Mouse (Mus musculus): ENCODE measurements around the gene Whamm. TPM values are rescaled to one million over a fixed set of nuclear protein-coding genes. Genes with fewer than 3 reads are reported as not detected.

The Whamm gene
- polyA plus RNA-seq, 1 experiment from 2014 or later, result 8.1 TPM

- DNase-seq (ENCODE audit: low spot score), result peak; percentile 55
- Histone ChIP-seq H3K4me2 (replicated peaks; ENCODE audit: low read depth, low read length) (peak overlapping the region; percentile 67), H3K27me3 (replicated peaks; ENCODE audit: insufficient read depth, low read length) (no peaks in the 10 kb centered on the region), H3K27ac (ENCODE audit: low read length) (peak overlapping the region; percentile 91; the same call in 1 of the 2 replicates), H3K4me1 (ENCODE audit: insufficient read depth, low read depth, low read length) (peaks cover 4% of the 10 kb centered on the region; the same call in 1 of the 2 replicates), H3K36me3 (ENCODE audit: insufficient read depth, low read length) (peaks cover 6% of the 10 kb centered on the region; the same call in 1 of the 2 replicates), H3K9ac (replicated peaks; ENCODE audit: low read depth) (0 out of 2 replicates have a peak overlapping the region, but pooled peaks have one; percentile 9), H3K4me3 (ENCODE audit: low read depth, low read length) (peak overlapping the region; percentile 91), H3K9me3 (ENCODE audit: low read length) (no peaks in the 10 kb centered on the region)
- TF ChIP-seq CTCF (IDR thresholded peaks at IDR 0.05) (no peak), EP300 (IDR thresholded peaks at IDR 0.05) (no peak)
- WGBS, result 43% methylated on average over 6 of the region's 6 CpGs
- no peak for ATAC-seq
Measured at GRCm38 (mm10) chr7:81572610-81573268, 1.7 kb downstream of the Whamm start.

DNA sequence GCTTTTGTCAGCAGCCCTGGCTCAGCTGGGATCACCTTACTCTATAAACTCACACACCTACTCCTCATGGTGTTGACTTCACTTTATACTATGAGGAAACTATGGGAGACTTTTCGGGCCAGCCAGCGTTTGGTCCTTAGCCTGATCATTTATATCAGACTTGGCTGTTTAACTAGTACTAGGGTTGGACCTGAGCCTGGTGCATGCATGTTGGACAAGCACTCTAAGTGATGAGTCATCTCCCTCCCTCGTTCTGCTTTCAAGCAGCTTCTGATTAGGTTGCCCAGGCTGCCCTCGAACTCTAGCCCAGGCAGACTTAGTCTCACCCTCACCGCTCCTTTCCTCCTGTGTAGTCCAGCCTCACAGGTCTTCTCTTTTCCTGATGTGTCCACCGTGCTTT is 2.3 kb downstream of the Whamm start:
- no peak for ATAC-seq
- Histone ChIP-seq H3K9me3 (ENCODE audit: low read length) (no peaks in the 10 kb centered on the region), H3K4me1 (ENCODE audit: insufficient read depth, low read depth, low read length) (peaks cover 4% of the 10 kb centered on the region; the same call in 1 of the 2 replicates), H3K27me3 (replicated peaks; ENCODE audit: insufficient read depth, low read length) (no peaks in the 10 kb centered on the region), H3K27ac (ENCODE audit: low read length) (no peak overlapping the region), H3K4me3 (ENCODE audit: low read depth, low read length) (no peak overlapping the region), H3K36me3 (ENCODE audit: insufficient read depth, low read length) (peaks cover 9% of the 10 kb centered on the region; the same call in 1 of the 2 replicates), H3K9ac (replicated peaks; ENCODE audit: low read depth) (no peak overlapping the region), H3K4me2 (replicated peaks; ENCODE audit: low read depth, low read length) (no peak overlapping the region)
- TF ChIP-seq CTCF (IDR thresholded peaks at IDR 0.05), result no peak
- no peak for TF ChIP-seq EP300 (IDR thresholded peaks at IDR 0.05)
- WGBS, result 53% methylated on average over 6 of the region's 6 CpGs
- DNase-seq (ENCODE audit: low spot score), result peak; percentile 69

DNA sequence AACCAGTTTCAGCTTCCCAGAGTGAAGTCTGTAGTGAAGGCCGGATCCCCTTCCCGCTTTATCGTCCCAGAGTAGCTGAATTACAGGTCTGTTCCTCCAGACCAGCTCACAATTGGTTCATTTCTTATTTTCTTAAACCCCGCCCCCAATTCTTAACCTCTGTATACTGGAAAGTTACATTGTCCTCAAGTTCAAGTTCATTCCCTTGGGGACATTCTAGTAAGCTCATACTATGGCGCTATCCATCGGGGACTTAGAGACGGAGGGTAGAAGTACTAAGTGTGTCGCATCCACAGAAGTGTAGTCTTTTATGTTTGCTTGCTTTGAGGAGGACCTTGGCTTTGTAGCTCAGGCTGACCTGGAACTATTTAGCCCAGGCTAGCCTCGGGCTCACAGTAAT is 2.8 kb downstream of the Whamm start:
- Histone ChIP-seq H3K4me2 (replicated peaks; ENCODE audit: low read depth, low read length) (no peak overlapping the region), H3K36me3 (ENCODE audit: insufficient read depth, low read length) (peaks cover 9% of the 10 kb centered on the region; the same call in 1 of the 2 replicates), H3K9ac (replicated peaks; ENCODE audit: low read depth) (no peak overlapping the region), H3K9me3 (ENCODE audit: low read length) (no peaks in the 10 kb centered on the region), H3K27me3 (replicated peaks; ENCODE audit: insufficient read depth, low read length) (no peaks in the 10 kb centered on the region), H3K4me3 (ENCODE audit: low read depth, low read length) (no peak overlapping the region), H3K27ac (ENCODE audit: low read length) (no peak overlapping the region), H3K4me1 (ENCODE audit: insufficient read depth, low read depth, low read length) (peaks cover 4% of the 10 kb centered on the region; the same call in 1 of the 2 replicates)
- WGBS, result 94% methylated on average over 9 of the region's 9 CpGs
- TF ChIP-seq CTCF (IDR thresholded peaks at IDR 0.05) (no peak), EP300 (IDR thresholded peaks at IDR 0.05) (no peak)
- DNase-seq (ENCODE audit: low spot score), result no peak
- no peak for ATAC-seq

- no peak overlapping the region for H3K4me2 ChIP-seq (replicated peaks; ENCODE audit: low read depth, low read length)
- no peaks in the 10 kb centered on the region for H3K9me3 ChIP-seq (ENCODE audit: low read length)
- no peak overlapping the region for H3K27ac ChIP-seq (ENCODE audit: low read length)
- no peak for ATAC-seq
- no peaks in the 10 kb centered on the region for H3K27me3 ChIP-seq (replicated peaks; ENCODE audit: insufficient read depth, low read length)
- H3K9ac ChIP-seq (replicated peaks; ENCODE audit: low read depth), result no peak overlapping the region
- no peak overlapping the region for H3K4me3 ChIP-seq (ENCODE audit: low read depth, low read length)
- DNase-seq (ENCODE audit: low spot score), result no peak
- peaks cover 4% of the 10 kb centered on the region; the same call in 1 of the 2 replicates for H3K4me1 ChIP-seq (ENCODE audit: insufficient read depth, low read depth, low read length)
- TF ChIP-seq EP300 (IDR thresholded peaks at IDR 0.05) (no peak), CTCF (IDR thresholded peaks at IDR 0.05) (no peak)
- peaks cover 9% of the 10 kb centered on the region; the same call in 1 of the 2 replicates for H3K36me3 ChIP-seq (ENCODE audit: insufficient read depth, low read length)
- 92% methylated on average over 10 of the region's 10 CpGs for WGBS
Measured at GRCm38 (mm10) chr7:81575606-81576005, 4.5 kb downstream of the Whamm start.

DNA sequence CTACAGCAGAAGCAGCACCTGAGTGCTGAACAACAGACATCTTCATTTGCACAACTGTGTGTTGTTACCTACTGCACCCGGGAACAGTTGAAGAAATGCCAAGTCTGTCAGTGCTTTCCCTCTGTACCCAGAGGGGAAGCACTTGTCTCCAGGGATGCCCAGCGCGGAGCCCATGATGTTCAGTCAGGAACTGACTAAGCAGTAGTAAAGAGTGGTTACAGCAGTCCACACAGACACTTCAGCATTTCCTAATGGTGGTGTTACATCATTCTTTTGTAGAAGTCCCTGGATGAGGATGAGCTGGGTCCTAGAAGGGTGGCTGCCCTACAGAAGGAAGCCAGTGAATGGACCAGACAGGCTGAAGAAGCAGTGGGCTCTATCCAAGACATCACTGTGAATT is 6.8 kb downstream of the Whamm start:
- Histone ChIP-seq H3K4me1 (ENCODE audit: insufficient read depth, low read depth, low read length) (peaks cover under 1% of the 10 kb centered on the region; the same call in 1 of the 2 replicates), H3K27ac (ENCODE audit: low read length) (no peak overlapping the region), H3K4me2 (replicated peaks; ENCODE audit: low read depth, low read length) (no peak overlapping the region), H3K36me3 (ENCODE audit: insufficient read depth, low read length) (peaks cover 9% of the 10 kb centered on the region; the same call in 1 of the 2 replicates), H3K9ac (replicated peaks; ENCODE audit: low read depth) (no peak overlapping the region), H3K27me3 (replicated peaks; ENCODE audit: insufficient read depth, low read length) (no peaks in the 10 kb centered on the region), H3K4me3 (ENCODE audit: low read depth, low read length) (no peak overlapping the region), H3K9me3 (ENCODE audit: low read length) (no peaks in the 10 kb centered on the region)
- DNase-seq (ENCODE audit: low spot score) (peak; percentile 14), ATAC-seq (0 out of 2 replicates have a peak, but pooled peaks have one; percentile 29)
- 92% methylated on average over 3 of the region's 3 CpGs for WGBS
- TF ChIP-seq EP300 (IDR thresholded peaks at IDR 0.05) (no peak), CTCF (IDR thresholded peaks at IDR 0.05) (no peak)

DNA sequence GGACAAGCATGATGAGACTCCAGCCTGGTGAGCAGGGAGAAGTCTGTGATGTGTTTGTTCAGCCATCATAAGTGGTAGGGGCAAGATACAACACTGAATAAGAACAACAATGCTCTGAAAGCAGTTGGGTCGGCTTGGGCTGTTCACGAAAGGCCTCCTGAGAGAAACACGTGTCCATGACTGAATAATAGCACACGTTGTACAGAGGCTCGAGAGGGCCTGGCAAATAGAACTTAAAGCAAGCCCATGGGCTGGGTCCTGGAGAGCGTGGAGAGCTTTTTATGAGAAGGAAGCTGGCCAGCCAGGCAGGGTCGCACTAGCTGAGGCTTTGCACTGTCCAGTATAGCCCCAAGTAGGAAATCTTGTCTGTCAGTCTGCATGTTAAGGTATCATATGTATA is 7.3 kb downstream of the Whamm start:
- ATAC-seq, result peak; percentile 82

More for the DNA sequence above, 7.3 kb downstream of the Whamm start:
- no peak overlapping the region for H3K4me2 ChIP-seq (replicated peaks; ENCODE audit: low read depth, low read length)
- H3K27me3 ChIP-seq (replicated peaks; ENCODE audit: insufficient read depth, low read length), result no peaks in the 10 kb centered on the region
- H3K9ac ChIP-seq (replicated peaks; ENCODE audit: low read depth), result no peak overlapping the region
- H3K36me3 ChIP-seq (ENCODE audit: insufficient read depth, low read length), result peaks cover 9% of the 10 kb centered on the region; the same call in 1 of the 2 replicates
- H3K9me3 ChIP-seq (ENCODE audit: low read length), result no peaks in the 10 kb centered on the region
- H3K4me1 ChIP-seq (ENCODE audit: insufficient read depth, low read depth, low read length), result no peaks in the 10 kb centered on the region
- H3K4me3 ChIP-seq (ENCODE audit: low read depth, low read length), result no peak overlapping the region
- no peak overlapping the region for H3K27ac ChIP-seq (ENCODE audit: low read length)
- peak; percentile 47 for DNase-seq (ENCODE audit: low spot score)
- 64% methylated on average over 7 of the region's 7 CpGs for WGBS
- TF ChIP-seq EP300 (IDR thresholded peaks at IDR 0.05) (no peak), CTCF (IDR thresholded peaks at IDR 0.05) (no peak)

Measured in lung, postnatal 0 days (tissue).